Mouse (Mus musculus) C2C12 (cell line): Measurements from ENCODE around the gene Cd274. TPM values are rescaled to one million over a fixed set of nuclear protein-coding genes. Genes with fewer than 3 reads are reported as not detected.

ENCODE experiments used
- H3K27me3 ChIP-seq: one replicate; pipeline ENCODE4 v1.6.1; 2011; ENCODE audit not compliant: control insufficient read depth, insufficient read depth, insufficient read length
- H3K36me3 ChIP-seq: one replicate; pipeline ENCODE4 v1.6.1; 2011; ENCODE audit not compliant: control insufficient read depth, insufficient read depth
- H3K4me3 ChIP-seq: one replicate; pipeline ENCODE4 v1.5.1; 2011; ENCODE audit warnings: mild to moderate bottlenecking, control low read depth; ENCODE audit not compliant: poor library complexity, insufficient read depth, severe bottlenecking
- H3K79me2 ChIP-seq: one replicate; pipeline ENCODE4 v1.6.1; 2011; ENCODE audit not compliant: control insufficient read depth, insufficient read depth
- H3K79me3 ChIP-seq: one replicate; pipeline ENCODE4 v1.6.1; 2011; ENCODE audit warnings: low read depth, control low read depth
- H3ac ChIP-seq: one replicate; pipeline ENCODE3; 2011; ENCODE audit warnings: low read depth; ENCODE audit not compliant: control insufficient read depth, insufficient read length
- CEBPB ChIP-seq: IDR thresholded peaks from one replicate; pipeline ENCODE4 v1.6.1; 2011; ENCODE audit warnings: low read depth, mild to moderate bottlenecking, control low read depth, moderate library complexity
- CTCF ChIP-seq: IDR thresholded peaks from one replicate; pipeline ENCODE4 v1.5.1; 2011; ENCODE audit not compliant: control insufficient read depth, insufficient read depth, insufficient read length
- FOSL1 ChIP-seq: IDR thresholded peaks from one replicate; pipeline ENCODE4 v1.8.0; 2011; ENCODE audit warnings: mild to moderate bottlenecking, low read length; ENCODE audit not compliant: poor library complexity, insufficient read depth, severe bottlenecking
- MAX ChIP-seq: IDR thresholded peaks from one replicate; pipeline ENCODE4 v1.6.1; 2011; ENCODE audit warnings: mild to moderate bottlenecking, control low read depth
- MYOD1 ChIP-seq: IDR thresholded peaks from one replicate; pipeline ENCODE4 v1.6.1; 2011; ENCODE audit warnings: low read depth; ENCODE audit not compliant: control insufficient read depth, insufficient read length
- MYOG ChIP-seq: IDR thresholded peaks from one replicate; pipeline ENCODE4 v1.6.1; 2011; ENCODE audit not compliant: control insufficient read depth, insufficient read length; ENCODE audit errors: extremely low read depth
- USF1 ChIP-seq: IDR thresholded peaks from one replicate; pipeline ENCODE4 v1.6.1; 2011; ENCODE audit warnings: low read depth, mild to moderate bottlenecking, control low read depth, moderate library complexity
- long read RNA-seq, 2 experiments: library from polyadenylated mRNA; unstranded; transcript quantifications; one replicate each; pipeline ENCODE4 v2.0.0; 2019 to 2020
- polyA plus RNA-seq: library from polyadenylated mRNA; unstranded; fragments of >200 nt; fragmentation: generic; extraction: Trizol; gene quantifications from one replicate; pipeline ENCODE4 v1.2.1, GENCODE M21; 2012; ENCODE audit warnings: missing spikeins

Cd274 gene
- polyA plus RNA-seq, result 0.05 TPM
- long read RNA-seq, experiment 1, result 0 reads
- long read RNA-seq, experiment 2, result 0 reads

DNA sequence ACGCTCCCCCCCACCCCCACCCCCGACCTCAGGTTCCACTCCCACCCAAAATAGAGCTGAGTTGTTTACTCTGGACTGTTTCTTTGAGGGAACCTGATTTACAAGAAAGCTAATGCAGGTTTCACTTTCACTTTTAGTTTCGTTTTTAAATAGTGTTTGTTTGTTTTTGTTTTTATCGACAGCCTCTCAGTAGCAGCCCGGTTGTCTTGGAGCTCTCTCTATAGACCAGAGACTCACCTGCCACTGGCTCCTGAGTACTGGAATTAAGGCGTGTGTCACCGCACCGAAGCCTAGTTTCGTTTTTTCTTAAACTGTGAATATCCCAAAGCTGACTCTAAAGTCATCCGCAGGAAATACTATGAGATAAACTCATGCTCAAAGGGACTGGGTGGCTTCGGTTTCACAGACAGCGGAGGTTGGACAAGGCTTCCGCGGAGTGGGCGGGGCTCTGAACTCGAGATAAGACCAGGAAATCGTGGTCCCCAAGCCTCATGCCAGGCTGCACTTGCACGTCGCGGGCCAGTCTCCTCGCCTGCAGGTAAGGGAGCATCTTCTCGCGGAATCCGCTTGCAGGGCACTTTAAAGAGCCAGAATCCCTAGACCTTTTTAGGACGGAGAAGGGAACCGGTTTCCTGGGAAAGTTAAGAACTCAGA lies at the start of gene Cd274, which contains the start of gene Plgrkt:
Gene Cd274 (plus strand): TSS at position 487 of the 654 bp plus-strand sequence.
Gene Plgrkt (minus strand): TSS at position 422 of the 654 bp plus-strand sequence.
- H3K4me3 ChIP-seq, result peak within 1 kb of the TSS; percentile 38
- no peak within 1 kb of the TSS for H3ac ChIP-seq
- H3K27me3 ChIP-seq, result no peaks in the 10 kb centered on the region
- H3K79me2 ChIP-seq, result no peaks in the 10 kb centered on the region
- H3K79me3 ChIP-seq, result no peaks in the 10 kb centered on the region
- H3K36me3 ChIP-seq, result no peaks in the 10 kb centered on the region
- TF ChIP-seq USF1, result no peak
- no peak for TF ChIP-seq MAX
- TF ChIP-seq CEBPB, result no peak
- TF ChIP-seq CTCF, result no peak
- no peak for TF ChIP-seq FOSL1
- TF ChIP-seq MYOG, result no peak
- no peak for TF ChIP-seq MYOD1

DNA sequence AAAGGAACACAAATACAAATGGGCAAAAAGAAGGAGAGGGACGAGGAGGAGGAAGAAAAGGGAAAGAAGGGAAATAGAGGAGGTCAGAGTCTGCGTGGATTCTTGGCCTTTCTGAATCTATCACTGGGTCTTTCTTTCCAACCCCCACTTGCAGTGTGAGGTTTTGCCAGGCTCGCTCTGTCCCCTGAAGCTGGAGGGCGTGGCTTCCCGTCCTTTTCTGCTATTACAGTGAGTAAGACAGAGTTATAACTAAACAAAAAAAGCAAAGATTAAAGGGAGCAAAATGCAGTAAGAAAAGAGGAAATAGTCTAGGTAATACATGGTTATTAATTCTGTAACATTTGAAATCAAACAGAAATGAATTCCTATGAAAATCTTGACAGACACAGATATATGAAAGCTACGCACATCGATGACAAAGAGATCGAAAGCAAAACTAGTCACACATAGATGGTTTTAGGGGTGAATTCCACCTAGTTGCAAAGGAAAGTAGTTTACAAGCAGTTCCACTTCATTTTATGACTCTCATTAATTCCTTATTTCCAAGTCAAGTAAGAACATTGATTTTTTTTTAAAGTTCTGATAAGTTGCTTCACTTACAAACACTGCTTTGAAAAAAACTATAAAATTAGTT lies 43.7 kb upstream of the Cd274 start:
- no peak overlapping the region for H3ac ChIP-seq
- no peak overlapping the region for H3K4me3 ChIP-seq
- no peaks in the 10 kb centered on the region for H3K79me3 ChIP-seq
- no peaks in the 10 kb centered on the region for H3K79me2 ChIP-seq
- TF ChIP-seq FOSL1, result no peak
- no peak for TF ChIP-seq MYOD1
- no peak for TF ChIP-seq USF1
- no peak for TF ChIP-seq CTCF
- no peak for TF ChIP-seq MAX
- TF ChIP-seq MYOG, result no peak
- TF ChIP-seq CEBPB, result no peak
- no peaks in the 10 kb centered on the region for H3K36me3 ChIP-seq
- H3K27me3 ChIP-seq, result no peaks in the 10 kb centered on the region

DNA sequence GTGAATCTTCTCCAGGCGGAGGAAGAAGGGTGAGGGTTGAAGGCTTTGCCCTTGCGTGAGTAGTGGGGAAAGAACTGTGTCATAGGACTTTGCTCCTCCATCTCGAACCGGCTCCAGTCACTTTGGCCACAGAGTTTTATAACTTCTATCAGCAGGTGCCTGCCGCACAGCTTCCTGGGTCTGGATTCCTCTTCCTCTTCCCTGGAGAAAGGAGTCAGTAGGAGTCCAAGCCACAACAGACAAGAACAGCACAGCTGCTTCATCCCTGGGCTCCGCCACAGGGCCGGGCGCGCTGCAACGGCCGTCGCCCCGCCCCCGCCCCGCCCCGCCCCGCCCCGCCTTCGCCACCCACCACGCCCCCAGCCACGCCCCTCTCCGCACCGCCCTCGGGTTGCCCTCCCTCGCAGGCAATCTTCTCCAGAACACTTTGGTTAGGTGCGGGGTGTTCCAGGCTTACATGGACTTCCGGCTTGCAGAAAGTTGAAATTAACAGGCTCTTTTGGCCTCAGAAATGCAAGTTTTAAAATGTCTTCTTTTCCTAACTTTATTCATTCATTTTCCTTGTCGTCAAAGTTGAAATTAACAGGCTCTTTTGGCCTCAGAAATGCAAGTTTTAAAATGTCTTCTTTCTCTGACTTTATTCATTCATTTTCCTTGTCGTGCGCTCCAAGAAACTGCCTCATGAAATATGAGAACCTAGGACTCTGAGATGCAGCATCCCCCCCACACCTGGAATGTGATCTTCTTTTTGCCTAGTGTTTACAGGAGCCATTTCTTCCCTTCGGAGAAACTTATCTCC lies 42.0 kb upstream of the Cd274 start, which contains the start of gene Insl6:
Gene Insl6 (minus strand): TSS at position 304 of the 799 bp plus-strand sequence.
- H3ac ChIP-seq, result no peak within 1 kb of the TSS
- H3K79me3 ChIP-seq, result no peaks in the 10 kb centered on the region
- H3K36me3 ChIP-seq, result no peaks in the 10 kb centered on the region
- TF ChIP-seq CTCF, result no peak
- TF ChIP-seq USF1, result no peak
- TF ChIP-seq MYOG, result no peak
- TF ChIP-seq FOSL1, result no peak
- no peak for TF ChIP-seq CEBPB
- TF ChIP-seq MYOD1, result no peak
- TF ChIP-seq MAX, result no peak
- H3K4me3 ChIP-seq, result no peak within 1 kb of the TSS
- H3K27me3 ChIP-seq, result no peaks in the 10 kb centered on the region
- H3K79me2 ChIP-seq, result no peaks in the 10 kb centered on the region

DNA sequence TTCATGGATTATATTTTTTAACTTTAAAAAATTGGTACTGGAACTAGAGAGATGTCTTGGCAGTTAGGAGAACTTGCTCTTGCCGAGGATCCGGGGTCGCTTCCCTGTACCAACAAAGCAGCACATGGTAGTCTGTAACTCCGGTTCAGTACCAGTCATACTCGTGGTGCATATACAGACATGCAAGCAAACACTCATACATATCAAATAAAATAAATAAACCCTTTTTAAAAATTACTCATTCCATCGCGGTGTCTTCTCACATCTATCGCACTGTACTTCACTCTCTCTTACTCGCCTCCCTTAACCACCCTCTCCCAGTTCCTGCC lies 41.4 kb upstream of the Cd274 start:
- H3K79me2 ChIP-seq, result no peaks in the 10 kb centered on the region
- TF ChIP-seq MYOD1 (no peak), MYOG (no peak), CTCF (no peak), USF1 (no peak), MAX (no peak), CEBPB (no peak), FOSL1 (no peak)
- H3ac ChIP-seq, result no peak overlapping the region
- H3K36me3 ChIP-seq, result no peaks in the 10 kb centered on the region
- no peak overlapping the region for H3K4me3 ChIP-seq
- H3K79me3 ChIP-seq, result no peaks in the 10 kb centered on the region
- H3K27me3 ChIP-seq, result no peaks in the 10 kb centered on the region

DNA sequence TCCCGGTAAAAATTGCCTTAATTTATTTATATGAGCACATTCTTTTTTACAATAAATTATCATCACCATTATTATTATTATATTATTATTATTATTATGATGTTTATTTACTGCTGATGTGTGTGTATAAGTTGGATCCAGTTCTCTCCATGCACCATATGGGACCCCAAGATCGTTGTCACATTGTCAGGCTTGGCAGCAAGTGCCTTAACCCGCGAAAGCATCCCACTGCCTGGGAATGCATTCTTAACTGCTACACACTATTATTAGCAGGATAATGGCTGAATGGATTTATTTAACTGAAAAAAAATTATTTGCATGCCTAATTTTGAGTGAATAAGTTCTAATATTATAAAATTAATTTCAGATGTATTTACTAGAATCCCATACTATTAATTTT lies 40.9 kb upstream of the Cd274 start:
- Histone ChIP-seq H3K79me2 (no peaks in the 10 kb centered on the region), H3ac (no peak overlapping the region), H3K27me3 (no peaks in the 10 kb centered on the region), H3K36me3 (no peaks in the 10 kb centered on the region), H3K4me3 (no peak overlapping the region), H3K79me3 (no peaks in the 10 kb centered on the region)
- no peak for TF ChIP-seq MYOD1
- no peak for TF ChIP-seq FOSL1
- no peak for TF ChIP-seq MAX
- no peak for TF ChIP-seq MYOG
- TF ChIP-seq USF1, result no peak
- TF ChIP-seq CTCF, result no peak
- TF ChIP-seq CEBPB, result no peak
